Mouse (Mus musculus) olfactory bulb, adult 2 months (tissue): ENCODE measurements around the gene Hist1h4b.

Experiments
- CTCF ChIP-seq: fragments of 200-500 bp; IDR thresholded peaks from 2 replicates; pipeline ENCODE4 v1.5.1; 2012; ENCODE audit warnings: low read depth, mild to moderate bottlenecking, low read length, moderate library complexity; ENCODE audit not compliant: insufficient read depth
- POLR2A ChIP-seq: fragments of 200-500 bp; IDR thresholded peaks from 2 replicates; pipeline ENCODE4 v1.6.1; 2012; ENCODE audit warnings: mild to moderate bottlenecking, low read depth, low read length, moderate library complexity; ENCODE audit not compliant: insufficient read depth

- no peak for TF ChIP-seq POLR2A
- no peak for TF ChIP-seq CTCF
Observed at GRCm38 (mm10) chr13:23743215-23743614, 13.6 kb upstream of the Hist1h4b start.
